Mouse (Mus musculus): ENCODE data around the gene Pkig. TPM values are rescaled to one million over a fixed set of nuclear protein-coding genes. Genes with fewer than 3 reads are reported as not detected.

The Pkig gene
- total and polyA plus RNA-seq, 3 experiments, result 225 to 364 (median 227) TPM

DNA sequence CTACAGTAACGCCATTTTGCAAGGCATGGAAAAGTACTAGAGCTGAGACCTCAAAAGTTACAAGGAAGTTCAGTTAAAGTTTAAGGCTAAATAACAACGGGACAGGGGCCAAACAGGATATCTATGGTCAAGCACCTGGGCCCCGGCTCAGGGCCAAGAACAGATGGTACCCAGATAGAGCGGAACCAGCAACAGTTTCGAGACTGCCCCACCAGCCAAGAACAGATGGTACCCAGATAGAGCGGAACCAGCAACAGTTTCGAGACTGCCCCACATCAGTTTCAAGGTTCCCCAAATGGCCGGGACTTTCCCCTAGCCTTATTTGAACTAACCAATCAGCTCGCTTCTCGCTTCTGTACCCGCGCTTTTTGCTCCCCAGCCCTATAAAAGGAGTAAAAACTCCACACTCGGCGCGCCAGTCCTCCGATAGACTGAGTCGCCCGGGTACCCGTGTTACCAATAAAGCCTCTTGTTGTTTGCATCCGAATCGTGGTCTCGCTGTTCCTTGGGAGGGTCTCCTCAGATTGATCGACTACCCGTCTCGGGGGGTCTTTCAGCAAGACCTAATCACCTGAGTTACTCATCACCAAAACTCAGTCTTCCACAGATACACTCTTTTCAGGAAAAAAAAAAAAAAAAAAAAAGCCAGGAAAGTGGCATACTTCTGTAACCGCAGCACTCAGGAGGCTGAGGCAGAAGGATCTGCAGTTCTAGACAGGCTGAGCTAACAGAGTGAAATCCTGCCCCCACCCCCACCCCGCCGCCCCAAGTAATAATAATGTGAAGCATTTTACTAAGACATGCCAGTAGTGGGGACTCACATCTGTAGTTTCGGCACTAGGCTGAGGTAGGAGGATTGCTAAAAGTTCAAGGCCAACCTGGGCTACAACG lies 15.3 kb upstream of the Pkig start (continued):
- peak; percentile 98 for TF ChIP-seq POLR2AphosphoS2 (IDR thresholded peaks at IDR 0.05; ENCODE audit: low read depth, low read length)
- TF ChIP-seq PAX5 (IDR thresholded peaks at IDR 0.05; ENCODE audit: low read length), result no peak
- 0 out of 2 replicates have a peak, but pooled peaks have one; percentile 67 for TF ChIP-seq KAT2A (IDR thresholded peaks at IDR 0.05; ENCODE audit: insufficient replicate concordance, low read length)
- peak; percentile 84; the same call in 1 of the 2 replicates for TF ChIP-seq MAZ (IDR thresholded peaks at IDR 0.05; ENCODE audit: low read depth, low read length)
- TF ChIP-seq USF1 (IDR thresholded peaks at IDR 0.05; ENCODE audit: low read depth, low read length), result no peak
- TF ChIP-seq USF2 (conservative IDR thresholded peaks at IDR 0.05; ENCODE audit: low read depth, low read length), result no peak
- peak; percentile 97 for TF ChIP-seq POLR2A (IDR thresholded peaks at IDR 0.05; ENCODE audit: low read depth, low read length)
- TF ChIP-seq RAD21 (IDR thresholded peaks at IDR 0.05; ENCODE audit: low read depth, low read length), result no peak
- TF ChIP-seq E2F4 (IDR thresholded peaks at IDR 0.05; ENCODE audit: insufficient replicate concordance, low read depth, low read length), result peak; percentile 97
- peak; percentile 25; the same call in 1 of the 2 replicates for TF ChIP-seq HCFC1 (IDR thresholded peaks at IDR 0.05; ENCODE audit: low read depth, low read length)
- no peak for TF ChIP-seq UBTF (IDR thresholded peaks at IDR 0.05; ENCODE audit: low read depth, low read length)
- TF ChIP-seq BHLHE40 (IDR thresholded peaks at IDR 0.05; ENCODE audit: low read depth, low read length), result peak; percentile 69
- no peak for TF ChIP-seq GABPA (IDR thresholded peaks at IDR 0.05; ENCODE audit: insufficient replicate concordance, low read depth, low read length)
- peak; percentile 98 for TF ChIP-seq ZMIZ1 (IDR thresholded peaks at IDR 0.05; ENCODE audit: low read depth, low read length)
- TF ChIP-seq MAX (IDR thresholded peaks at IDR 0.05; ENCODE audit: low read length), result peak; percentile 66
- peak; percentile 80 for TF ChIP-seq CHD2 (IDR thresholded peaks at IDR 0.05; ENCODE audit: low read length)
- no peak for TF ChIP-seq CHD1 (IDR thresholded peaks at IDR 0.05; ENCODE audit: low read depth, low read length)
- peak; percentile 94 for TF ChIP-seq SIN3A (IDR thresholded peaks at IDR 0.05; ENCODE audit: low read length)
- TF ChIP-seq ZNF384 (IDR thresholded peaks at IDR 0.05; ENCODE audit: low read depth, low read length), result peak; percentile 89
- TF ChIP-seq JUN (IDR thresholded peaks at IDR 0.05; ENCODE audit: insufficient read depth, low read depth, low read length), result peak; percentile 22; the same call in 1 of the 2 replicates
- TF ChIP-seq NRF1 (IDR thresholded peaks at IDR 0.05; ENCODE audit: low read depth, low read length), result no peak; the same call in 1 of the 2 replicates
- TF ChIP-seq SMC3 (IDR thresholded peaks at IDR 0.05; ENCODE audit: low read depth, low read length), result peak; percentile 5; the same call in 1 of the 2 replicates
- peak; percentile 97 for TF ChIP-seq EP300 (IDR thresholded peaks at IDR 0.05; ENCODE audit: low read length)
- TF ChIP-seq ZKSCAN1 (IDR thresholded peaks at IDR 0.05; ENCODE audit: borderline replicate concordance, low read depth, low read length), result no peak

DNA sequence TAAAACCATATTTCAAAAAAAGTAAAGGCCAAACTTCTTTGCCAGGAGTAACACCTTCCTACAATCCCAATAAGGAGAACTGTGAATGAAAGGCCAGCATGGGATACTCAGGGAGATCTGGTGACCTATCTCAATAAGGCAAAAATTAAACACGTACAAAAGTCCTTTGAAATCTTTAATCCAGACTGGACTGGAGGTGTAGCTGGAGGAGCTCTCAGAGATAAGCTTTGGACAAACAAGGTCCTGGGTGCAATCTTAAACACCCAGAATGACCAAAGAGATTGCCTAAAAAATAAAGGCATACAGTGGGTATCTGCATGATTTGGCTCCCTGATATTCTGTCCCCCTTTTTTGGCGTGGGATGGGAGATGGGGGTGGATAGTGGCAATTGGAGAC lies 14.6 kb upstream of the Pkig start:
- Histone ChIP-seq H3K4me3 (replicated peaks in 1 of 3; ENCODE audit: low read depth in 2 of 3, low read length in 2 of 3, poor library complexity in 1 of 3) (peak overlapping the region; percentile 71 to 77 (median 75)), H3K27me3 (replicated peaks) (no peaks in the 10 kb centered on the region), H3K36me3 (replicated peaks in 1 of 2; ENCODE audit: control insufficient read depth in 1 of 2, insufficient read depth in 1 of 2, low read length in 1 of 2) (peaks cover 21 to 28% of the 10 kb centered on the region in 2 experiments), H3K9me3 (replicated peaks; ENCODE audit: low read length) (no peaks in the 10 kb centered on the region), H3K9ac (ENCODE audit: insufficient read depth, low read depth) (peak overlapping the region; percentile 84), H3K79me2 (replicated peaks; ENCODE audit: control insufficient read depth, extremely low read depth, insufficient read depth, poor library complexity, severe bottlenecking) (peaks cover 56% of the 10 kb centered on the region), H3K4me1 (ENCODE audit: control insufficient read depth in 1 of 2, insufficient read depth in 2 of 2) (peaks cover 5 to 39% of the 10 kb centered on the region in 2 experiments), H3K27ac (ENCODE audit: insufficient read depth, low read depth) (peak overlapping the region; percentile 98), H3K4me2 (ENCODE audit: insufficient read depth, low read depth, poor library complexity, severe bottlenecking) (peak overlapping the region; percentile 74)
- TF ChIP-seq HCFC1 (IDR thresholded peaks at IDR 0.05; ENCODE audit: low read depth, low read length) (peak; percentile 5; the same call in 1 of the 2 replicates), POLR2AphosphoS2 (IDR thresholded peaks at IDR 0.05; ENCODE audit: low read depth, low read length) (peak; percentile 93), USF2 (conservative IDR thresholded peaks at IDR 0.05; ENCODE audit: low read depth, low read length) (no peak), RCOR1 (conservative IDR thresholded peaks at IDR 0.05; ENCODE audit: low read depth, low read length) (0 out of 2 replicates have a peak, but pooled peaks have one; percentile 57), SIN3A (IDR thresholded peaks at IDR 0.05; ENCODE audit: low read length) (peak; percentile 2; the same call in 1 of the 2 replicates), ZMIZ1 (IDR thresholded peaks at IDR 0.05; ENCODE audit: low read depth, low read length) (peak; percentile 13; the same call in 1 of the 2 replicates), POLR2A (IDR thresholded peaks at IDR 0.05; ENCODE audit: low read depth, low read length) (peak; percentile 21; the same call in 1 of the 2 replicates), KAT2A (IDR thresholded peaks at IDR 0.05; ENCODE audit: insufficient replicate concordance, low read length) (no peak), ELF1 (IDR thresholded peaks at IDR 0.05; ENCODE audit: low read depth, low read length) (no peak)
- dilution Hi-C loops (cut with MboI; ENCODE audit: extremely low pct_ligation_motif_present, extremely low pct_unique_long_range_greater_than_20kb, low sequenced_read_pairs), result no loop called here
- in situ Hi-C loops (cut with MboI; ENCODE audit: low pct_ligation_motif_present, low pct_unique_long_range_greater_than_20kb, low sequenced_read_pairs), result no loop called here
- no peak for DNase-seq (ENCODE audit: extremely low read depth)

Measured in CH12.LX (cell line).